Mouse (Mus musculus) forebrain, embryonic 11.5 days (tissue): ENCODE results near the gene Gm2056. TPM values are rescaled to one million over a fixed set of nuclear protein-coding genes. Genes with fewer than 3 reads are reported as not detected.

Source experiments
- polyA plus RNA-seq: library from polyadenylated mRNA; unstranded; fragments of >200 nt; fragmentation: Nextera tagmentation; extraction: Ambion mirVana; gene quantifications from 2 replicates; pipeline ENCODE4 v1.2.1, GENCODE M21; 2014

Gm2056 gene
- polyA plus RNA-seq, 1 experiment from 2014 or later, result not detected

Other genes with a start within 250 kb of the Gm2056 start
- not detected in 2 replicates for gene Gm21936, start 231.5 kb upstream of the Gm2056 start, polyA plus RNA-seq
- gene BB287469, start 210.4 kb upstream of the Gm2056 start, polyA plus RNA-seq, result not detected in 2 replicates
- gene Gm2001, start 184.7 kb upstream of the Gm2056 start, polyA plus RNA-seq, result not detected in 2 replicates
- gene Gm2016, start 152.9 kb upstream of the Gm2056 start, polyA plus RNA-seq, result not detected in 2 replicates
- gene Gm2022, start 131.6 kb upstream of the Gm2056 start, polyA plus RNA-seq, result not detected in 2 replicates
- gene Gm2035, start 107.1 kb upstream of the Gm2056 start, polyA plus RNA-seq, result not detected in 2 replicates
- gene Gm2042, start 72.9 kb upstream of the Gm2056 start, polyA plus RNA-seq, result not detected in 2 replicates
- gene Gm2075, start 15.2 kb upstream of the Gm2056 start, polyA plus RNA-seq, result not detected in 2 replicates
- not detected in 2 replicates for gene Gm6803, start 8.2 kb upstream of the Gm2056 start, polyA plus RNA-seq
- gene Gm16368, start 56.7 kb downstream of the Gm2056 start, polyA plus RNA-seq, result not detected in 2 replicates
- gene Gm10436, start 155.1 kb downstream of the Gm2056 start, polyA plus RNA-seq, result not detected in 2 replicates
- not detected in 2 replicates for gene Gm8332, start 223.1 kb downstream of the Gm2056 start, polyA plus RNA-seq
- not detected in 2 replicates for gene Gm5662, start 247.5 kb downstream of the Gm2056 start, polyA plus RNA-seq